Mouse (Mus musculus): ENCODE measurements around the gene Rfx7.

- TF ChIP-seq CTCF (IDR thresholded peaks at IDR 0.05; ENCODE audit: low read depth, low read length): no peak
- TF ChIP-seq POLR2AphosphoS5 (IDR thresholded peaks at IDR 0.05; ENCODE audit: insufficient replicate concordance, low read depth, low read length): no peak
- no peak for TF ChIP-seq GATA1 (IDR thresholded peaks at IDR 0.05; ENCODE audit: borderline replicate concordance, low read length)
- TF ChIP-seq GATA2 (IDR thresholded peaks at IDR 0.05; ENCODE audit: borderline replicate concordance, low read depth, low read length): no peak
Measured at GRCm38 (mm10) chr9:72533089-72533415, 1.0 kb downstream of the Rfx7 start.

Data from G1E (cell line).